Mouse (Mus musculus): Measurements from ENCODE around the gene Mlxipl. TPM values are rescaled to one million over a fixed set of nuclear protein-coding genes. Genes with fewer than 3 reads are reported as not detected.

Gene Mlxipl
- polyA plus RNA-seq (2012; rRNA removed), result 3.3 and 5.3 TPM in 2 replicates
- 0.54 and 1.6 TPM in 2 replicates for polyA plus RNA-seq (2014; fragmentation: Nextera tagmentation; extraction: Ambion mirVana)

DNA sequence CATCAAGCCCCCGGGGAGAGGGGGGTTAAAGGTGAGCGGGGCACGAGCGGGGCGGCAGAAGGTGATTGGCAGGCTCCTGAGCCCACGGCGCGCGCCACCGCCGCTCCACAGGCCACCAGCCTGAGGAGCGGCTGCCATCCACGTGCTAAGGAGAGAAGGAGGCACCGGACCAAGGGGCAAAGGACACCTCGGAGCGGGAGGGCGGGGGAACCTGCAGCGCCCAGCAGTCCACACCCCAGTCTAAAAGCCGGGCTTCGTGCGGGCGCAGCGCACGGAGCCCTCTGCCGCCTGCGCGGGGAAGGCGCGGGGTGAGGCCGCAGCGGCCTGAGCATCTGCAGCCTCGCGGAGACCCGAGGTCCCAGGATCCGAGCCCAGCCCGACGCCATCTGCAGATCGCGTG is at the start of gene Mlxipl:
Gene Mlxipl (plus strand): TSS at position 238 of the 400 bp plus-strand sequence.
- ATAC-seq (ENCODE audit: low FRiP score, low read depth) (no peak), DNase-seq (ENCODE audit: low spot score) (no peak)
- Histone ChIP-seq H3K36me3 (ENCODE audit: control insufficient read depth, insufficient read depth, low read length) (no peaks in the 10 kb centered on the region), H3K27me3 (ENCODE audit: control insufficient read depth, insufficient read depth, low read length) (peaks cover 10% of the 10 kb centered on the region; the same call in 1 of the 2 replicates), H3K4me3 (replicated peaks; ENCODE audit: low read length) (peak within 1 kb of the TSS; percentile 26), H3K9me3 (ENCODE audit: control insufficient read depth, low read length) (no peaks in the 10 kb centered on the region), H3K4me1 (ENCODE audit: control insufficient read depth, insufficient read depth, low read length) (no peaks in the 10 kb centered on the region), H3K9ac (ENCODE audit: low read depth, low read length, severe bottlenecking) (peak within 1 kb of the TSS; percentile 18; the same call in 1 of the 2 replicates), H3K4me2 (replicated peaks; ENCODE audit: low read depth, low read length, severe bottlenecking) (peak within 1 kb of the TSS; percentile 42), H3K27ac (replicated peaks; ENCODE audit: low read depth, low read length) (no peak within 1 kb of the TSS)
- 3% methylated on average over 38 of the region's 39 CpGs for WGBS
- no peak for TF ChIP-seq POLR2A (IDR thresholded peaks at IDR 0.05; ENCODE audit: borderline replicate concordance, extremely low read depth, insufficient read depth, insufficient read length)

DNA sequence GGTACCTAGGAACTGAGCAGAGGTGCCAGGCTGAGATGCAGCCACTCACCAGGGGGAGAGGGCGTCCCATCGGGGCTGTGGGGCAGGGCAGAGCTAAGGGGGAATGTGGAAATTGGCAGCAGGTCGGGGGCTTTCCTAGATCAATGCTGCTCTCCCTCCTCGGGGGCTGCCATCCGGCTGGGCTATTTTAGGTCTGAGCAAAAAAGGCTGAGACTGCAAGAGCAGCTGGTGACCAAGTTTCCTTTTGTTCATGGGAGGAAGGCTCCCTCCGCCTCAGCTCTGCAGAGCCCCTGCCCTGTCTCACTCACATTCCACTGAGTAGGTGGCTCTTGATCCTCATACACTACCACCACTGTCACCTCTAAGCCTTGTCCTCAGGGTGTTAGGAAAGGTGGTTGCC is 49.6 kb upstream of the Mlxipl start:
- H3K36me3 ChIP-seq (ENCODE audit: control insufficient read depth, insufficient read depth, low read length), result peaks cover 42% of the 10 kb centered on the region
- no peak for DNase-seq (ENCODE audit: low spot score)

DNA sequence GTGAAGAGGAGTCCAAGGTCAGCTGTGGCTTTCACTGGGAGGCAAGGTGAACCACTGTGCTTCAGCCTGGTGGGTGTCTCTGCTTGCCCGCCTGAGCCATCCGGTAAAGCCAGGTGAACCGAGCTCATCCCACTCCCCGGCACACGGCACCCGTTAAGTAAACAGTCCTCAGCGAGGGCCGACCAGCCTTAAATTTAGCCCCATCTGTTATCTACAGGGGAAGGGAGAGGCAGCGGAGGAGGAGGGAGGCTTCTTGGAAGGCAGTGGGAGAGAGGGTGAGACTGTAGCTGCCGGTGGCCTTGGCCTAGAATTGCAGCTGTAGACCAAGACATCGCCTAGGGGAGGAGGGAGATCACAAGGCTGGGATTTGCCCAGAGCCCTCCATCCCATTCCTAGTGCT is 48.9 kb upstream of the Mlxipl start:
- no peak for TF ChIP-seq POLR2A (IDR thresholded peaks at IDR 0.05; ENCODE audit: borderline replicate concordance, extremely low read depth, insufficient read depth, insufficient read length)
- no peak overlapping the region for H3K27ac ChIP-seq (replicated peaks; ENCODE audit: low read depth, low read length)

More for the DNA sequence above, 49.6 kb upstream of the Mlxipl start:
- Histone ChIP-seq H3K27me3 (ENCODE audit: control insufficient read depth, insufficient read depth, low read length) (no peaks in the 10 kb centered on the region), H3K9me3 (ENCODE audit: control insufficient read depth, low read length) (no peaks in the 10 kb centered on the region), H3K9ac (ENCODE audit: low read depth, low read length, severe bottlenecking) (no peak overlapping the region), H3K4me2 (replicated peaks; ENCODE audit: low read depth, low read length, severe bottlenecking) (no peak overlapping the region), H3K4me1 (ENCODE audit: control insufficient read depth, insufficient read depth, low read length) (no peaks in the 10 kb centered on the region), H3K4me3 (replicated peaks; ENCODE audit: low read length) (no peak overlapping the region), H3K27ac (replicated peaks; ENCODE audit: low read depth, low read length) (no peak overlapping the region)
- no peak for TF ChIP-seq POLR2A (IDR thresholded peaks at IDR 0.05; ENCODE audit: borderline replicate concordance, extremely low read depth, insufficient read depth, insufficient read length)
- 72% methylated on average over 6 of the region's 6 CpGs for WGBS
- ATAC-seq (ENCODE audit: low FRiP score, low read depth), result no peak

GRCm38 (mm10) chr5:135042105-135042788 is 47.4 kb upstream of the Mlxipl start:
- no peaks in the 10 kb centered on the region for H3K4me1 ChIP-seq (ENCODE audit: control insufficient read depth, insufficient read depth, low read length)
- no peak overlapping the region for H3K4me2 ChIP-seq (replicated peaks; ENCODE audit: low read depth, low read length, severe bottlenecking)
- no peak overlapping the region for H3K27ac ChIP-seq (replicated peaks; ENCODE audit: low read depth, low read length)
- DNase-seq (ENCODE audit: low spot score) (no peak), ATAC-seq (ENCODE audit: low FRiP score, low read depth) (no peak)
- no peak overlapping the region for H3K4me3 ChIP-seq (replicated peaks; ENCODE audit: low read length)
- no peak overlapping the region for H3K9ac ChIP-seq (ENCODE audit: low read depth, low read length, severe bottlenecking)
- no peaks in the 10 kb centered on the region for H3K9me3 ChIP-seq (ENCODE audit: control insufficient read depth, low read length)
- 32% methylated on average over 21 of the region's 21 CpGs for WGBS
- peaks cover 55% of the 10 kb centered on the region for H3K36me3 ChIP-seq (ENCODE audit: control insufficient read depth, insufficient read depth, low read length)
- TF ChIP-seq POLR2A (IDR thresholded peaks at IDR 0.05; ENCODE audit: borderline replicate concordance, extremely low read depth, insufficient read depth, insufficient read length), result no peak
- no peaks in the 10 kb centered on the region for H3K27me3 ChIP-seq (ENCODE audit: control insufficient read depth, insufficient read depth, low read length)

More for the DNA sequence above, 48.9 kb upstream of the Mlxipl start:
- peaks cover 49% of the 10 kb centered on the region for H3K36me3 ChIP-seq (ENCODE audit: control insufficient read depth, insufficient read depth, low read length)
- H3K9me3 ChIP-seq (ENCODE audit: control insufficient read depth, low read length), result no peaks in the 10 kb centered on the region
- no peaks in the 10 kb centered on the region for H3K4me1 ChIP-seq (ENCODE audit: control insufficient read depth, insufficient read depth, low read length)
- H3K9ac ChIP-seq (ENCODE audit: low read depth, low read length, severe bottlenecking), result no peak overlapping the region
- no peak overlapping the region for H3K4me3 ChIP-seq (replicated peaks; ENCODE audit: low read length)
- ATAC-seq (ENCODE audit: low FRiP score, low read depth) (no peak), DNase-seq (ENCODE audit: low spot score) (no peak)
- H3K4me2 ChIP-seq (replicated peaks; ENCODE audit: low read depth, low read length, severe bottlenecking), result no peak overlapping the region
- no peaks in the 10 kb centered on the region for H3K27me3 ChIP-seq (ENCODE audit: control insufficient read depth, insufficient read depth, low read length)
- WGBS, result 77% methylated on average over 11 of the region's 11 CpGs

GRCm38 (mm10) chr5:135044575-135044974 is 45.1 kb upstream of the Mlxipl start:
- ATAC-seq (ENCODE audit: low FRiP score, low read depth), result no peak
- Histone ChIP-seq H3K27ac (replicated peaks; ENCODE audit: low read depth, low read length) (no peak overlapping the region), H3K27me3 (ENCODE audit: control insufficient read depth, insufficient read depth, low read length) (no peaks in the 10 kb centered on the region), H3K4me2 (replicated peaks; ENCODE audit: low read depth, low read length, severe bottlenecking) (no peak overlapping the region), H3K9me3 (ENCODE audit: control insufficient read depth, low read length) (no peaks in the 10 kb centered on the region), H3K4me1 (ENCODE audit: control insufficient read depth, insufficient read depth, low read length) (no peaks in the 10 kb centered on the region), H3K4me3 (replicated peaks; ENCODE audit: low read length) (no peak overlapping the region), H3K9ac (ENCODE audit: low read depth, low read length, severe bottlenecking) (no peak overlapping the region), H3K36me3 (ENCODE audit: control insufficient read depth, insufficient read depth, low read length) (peaks cover 52% of the 10 kb centered on the region)
- no peak for TF ChIP-seq POLR2A (IDR thresholded peaks at IDR 0.05; ENCODE audit: borderline replicate concordance, extremely low read depth, insufficient read depth, insufficient read length)
- 92% methylated on average over 3 of the region's 3 CpGs for WGBS
- no peak for DNase-seq (ENCODE audit: low spot score)
